Mouse (Mus musculus) retina, adult 2 months (tissue): ENCODE data around the gene Mccc1.

Source experiments
- DNase-seq: peaks from one replicate; pipeline ENCODE4 v3.0.0-alpha.2; 2012; ENCODE audit warnings: low read depth, low spot score

Mccc1 gene

GRCm38 (mm10) chr3:35922522-35922921, 78.0 kb downstream of the Mccc1 start:
- DNase-seq = no peak

DNA sequence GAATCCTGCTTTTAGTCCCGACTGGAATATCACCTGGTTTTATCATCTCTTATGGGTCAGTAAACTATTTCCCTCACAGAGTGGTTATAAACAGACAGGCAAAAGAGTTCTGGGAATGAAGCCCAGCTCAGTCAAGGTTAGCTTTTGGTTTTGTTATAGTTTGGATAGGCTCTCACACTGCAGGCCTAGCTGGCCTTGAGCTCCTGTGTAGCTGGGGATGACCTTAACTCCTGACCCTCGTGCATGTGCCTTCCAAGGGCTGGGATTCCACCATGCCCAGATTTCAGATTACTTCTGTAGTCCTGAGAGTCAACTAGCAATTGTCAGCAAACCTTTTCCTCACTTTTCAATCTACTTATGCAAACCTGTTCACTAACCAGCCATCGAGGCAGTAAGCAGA, 82.2 kb downstream of the Mccc1 start:
- no peak for DNase-seq
